Mouse (Mus musculus) spleen, adult 2 months (tissue): ENCODE measurements at regions not wholly inside any gene's neighbourhood (a gene's known extent, or its start where the extent isn't known, plus 50 kb on each side); places are given as distances from the start of the nearest gene placed in this dataset.
A peak's percentile ranks its signal among the peaks of the same experiment; 100 is the strongest.

Source experiments
- DNase-seq, 2 experiments: peaks; one replicate each; pipeline versions ENCODE4 v3.0.0 to v3.0.0-alpha.2; 2012 to 2021; ENCODE audit warnings: low spot score in 2 of 2, low read depth in 1 of 2
- H3K27ac ChIP-seq: fragments of 200-500 bp; 2 replicates; pipeline ENCODE4 v1.5.1; 2012; ENCODE audit warnings: low read length, inconsistent platforms; ENCODE audit not compliant: insufficient read depth
- H3K27me3 ChIP-seq: fragments of 200-500 bp; 2 replicates; pipeline ENCODE4 v1.6.1; 2012; ENCODE audit warnings: mild to moderate bottlenecking, moderate library complexity, low read length, inconsistent platforms; ENCODE audit not compliant: control insufficient read depth, insufficient read depth
- H3K36me3 ChIP-seq: fragments of 200-500 bp; 2 replicates; pipeline ENCODE4 v1.6.1; 2012; ENCODE audit warnings: mild to moderate bottlenecking, low read length, inconsistent platforms; ENCODE audit not compliant: control insufficient read depth, insufficient read depth
- H3K4me1 ChIP-seq: fragments of 200-500 bp; 2 replicates; pipeline ENCODE4 v1.6.1; 2011; ENCODE audit warnings: inconsistent platforms; ENCODE audit not compliant: control insufficient read depth, insufficient read depth, insufficient read length
- H3K4me3 ChIP-seq: fragments of 200-500 bp; 2 replicates; pipeline ENCODE4 v1.5.1; 2011; ENCODE audit warnings: mild to moderate bottlenecking, inconsistent platforms; ENCODE audit not compliant: insufficient read depth, insufficient read length; ENCODE audit errors: extremely low read depth
- CTCF ChIP-seq: fragments of 200-500 bp; IDR thresholded peaks from 2 replicates; pipeline ENCODE4 v1.5.1; 2011; ENCODE audit warnings: mild to moderate bottlenecking, inconsistent platforms; ENCODE audit not compliant: insufficient read depth, insufficient read length, insufficient replicate concordance; ENCODE audit errors: extremely low read depth
- POLR2A ChIP-seq: fragments of 200-500 bp; IDR thresholded peaks from 2 replicates; pipeline ENCODE4 v1.6.1; 2011; ENCODE audit warnings: low read depth, low read length, inconsistent platforms
- WGBS: fragments of 180-500 bp; shearing (Covaris S2); methylation state at CpG from one replicate; pipeline ENCODE4 v1.1.7; 2018; 5-methylcytosine and 5-hydroxymethylcytosine counted together

DNA sequence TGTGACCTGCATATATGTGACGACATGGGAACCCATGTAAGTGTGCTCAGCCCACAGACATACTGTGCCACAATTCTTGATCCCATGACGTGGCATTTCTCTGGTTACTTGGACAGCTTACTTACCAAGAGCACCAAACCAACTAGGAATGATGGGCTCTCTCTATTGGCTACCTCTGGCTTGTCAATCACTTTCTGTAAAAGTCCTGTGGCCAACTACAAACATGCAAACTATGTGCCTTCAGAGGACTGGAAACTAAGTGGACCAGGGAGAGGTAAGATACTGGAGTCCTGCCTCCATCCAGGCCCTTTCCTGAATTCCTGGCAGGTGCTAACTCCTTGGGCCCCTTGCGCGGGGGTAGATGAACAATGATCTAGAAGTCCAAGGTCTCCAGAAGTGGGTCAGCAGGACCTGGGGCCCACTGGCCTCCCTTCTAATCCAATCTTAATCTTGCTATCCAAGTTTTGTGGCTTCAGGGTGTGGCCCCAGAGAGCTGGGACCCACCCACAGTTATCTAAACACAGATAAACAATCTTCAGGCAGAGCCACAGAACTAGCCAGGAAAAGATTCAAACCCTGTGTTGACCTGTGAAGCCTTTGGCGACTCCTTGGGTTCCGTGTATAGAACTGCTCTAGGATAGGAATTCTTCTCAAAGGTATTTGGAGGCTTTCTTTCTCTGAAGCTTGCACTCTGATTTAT, 163.7 kb upstream of the Spdye4c start:
- no peak for DNase-seq
- Histone ChIP-seq H3K27me3 (no peaks in the 10 kb centered on the region), H3K4me1 (peaks cover 2% of the 10 kb centered on the region; the same call in 1 of the 2 replicates), H3K4me3 (no peak overlapping the region), H3K36me3 (no peaks in the 10 kb centered on the region), H3K27ac (no peak overlapping the region)
- TF ChIP-seq CTCF, result no peak
- no peak for TF ChIP-seq POLR2A
- 84% methylated on average over 6 of the region's 6 CpGs for WGBS

DNA sequence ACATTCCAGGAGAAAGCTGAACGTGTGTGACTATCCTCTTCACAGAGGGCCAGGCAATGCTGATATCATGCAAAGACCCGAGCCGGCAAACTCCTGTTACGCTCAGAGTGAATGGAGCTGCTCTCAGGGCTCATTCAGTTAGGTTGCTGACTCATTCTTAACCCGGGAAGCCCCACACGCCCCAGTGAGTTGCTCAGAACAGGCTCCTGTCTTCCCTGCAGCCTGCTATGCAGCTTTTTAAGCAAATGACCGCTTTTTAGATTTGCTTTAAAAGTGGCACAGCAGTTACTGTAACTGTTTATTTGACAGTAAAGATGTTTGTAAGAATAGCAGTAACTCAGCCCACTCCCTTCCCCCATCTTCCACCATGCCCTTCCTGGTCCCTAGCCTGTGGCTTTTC, 162.9 kb upstream of the Spdye4c start:
- Histone ChIP-seq H3K4me3 (peak overlapping the region; percentile 53), H3K27me3 (no peaks in the 10 kb centered on the region), H3K4me1 (peaks cover 2% of the 10 kb centered on the region; the same call in 1 of the 2 replicates), H3K27ac (peak overlapping the region; percentile 76), H3K36me3 (no peaks in the 10 kb centered on the region)
- DNase-seq, result no peak
- 6% methylated on average over 7 of the region's 7 CpGs for WGBS
- TF ChIP-seq POLR2A (no peak), CTCF (no peak)

DNA sequence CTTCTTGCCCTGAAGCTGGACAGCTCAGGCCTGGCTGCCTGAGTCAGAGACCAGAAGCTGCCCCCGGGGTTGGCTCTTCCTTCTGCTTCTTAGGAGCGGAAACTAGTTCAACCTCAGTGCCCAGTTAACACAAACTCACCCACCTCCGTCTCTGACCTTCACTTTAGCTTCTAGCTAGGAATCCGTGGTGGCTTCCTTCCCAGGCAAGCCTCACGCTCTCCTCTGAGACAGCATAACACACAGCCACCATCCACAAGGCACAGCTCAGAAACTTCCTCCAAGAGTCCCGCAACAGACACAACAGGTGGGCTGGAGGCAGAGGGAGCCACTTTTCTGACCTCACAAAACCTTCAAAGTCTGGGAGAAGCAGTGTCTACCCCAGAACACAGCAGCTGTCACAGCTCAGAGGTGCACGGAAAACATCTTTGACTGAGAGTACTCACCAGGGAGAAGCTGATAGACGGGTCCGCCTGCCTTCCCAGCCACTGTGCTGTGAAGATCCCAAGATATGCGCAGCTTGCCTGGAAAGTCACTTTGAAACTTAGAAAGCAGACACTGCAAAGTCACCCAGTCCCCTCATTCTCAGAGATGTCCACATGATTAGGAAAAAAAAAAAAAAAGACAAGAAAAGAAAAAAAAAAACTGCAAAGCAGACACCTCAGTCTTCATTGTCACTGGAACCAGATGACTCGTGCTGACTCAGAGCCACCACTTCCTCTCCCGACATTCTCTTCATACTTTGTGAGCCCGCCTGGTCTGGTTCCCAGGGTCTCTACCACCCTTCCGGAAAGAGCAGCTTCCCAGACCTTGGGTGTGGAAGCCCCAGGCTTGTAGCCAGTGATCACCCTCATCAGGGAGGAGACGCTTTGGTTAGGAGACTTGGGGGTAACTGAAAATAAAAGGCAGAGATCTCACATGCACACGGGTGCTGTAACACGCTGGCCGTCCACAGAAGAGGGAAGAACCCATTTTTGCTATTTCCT, 162.1 kb upstream of the Spdye4c start:
- DNase-seq, result peak in 1 of 2 experiments; percentile 26
- no peaks in the 10 kb centered on the region for H3K36me3 ChIP-seq
- no peak for TF ChIP-seq POLR2A
- no peak for TF ChIP-seq CTCF
- H3K27ac ChIP-seq, result peak overlapping the region; percentile 83
- H3K4me1 ChIP-seq, result peaks cover 2% of the 10 kb centered on the region; the same call in 1 of the 2 replicates
- WGBS, result 2% methylated on average over 18 of the region's 18 CpGs
- H3K27me3 ChIP-seq, result no peaks in the 10 kb centered on the region
- peak overlapping the region; percentile 55 for H3K4me3 ChIP-seq

DNA sequence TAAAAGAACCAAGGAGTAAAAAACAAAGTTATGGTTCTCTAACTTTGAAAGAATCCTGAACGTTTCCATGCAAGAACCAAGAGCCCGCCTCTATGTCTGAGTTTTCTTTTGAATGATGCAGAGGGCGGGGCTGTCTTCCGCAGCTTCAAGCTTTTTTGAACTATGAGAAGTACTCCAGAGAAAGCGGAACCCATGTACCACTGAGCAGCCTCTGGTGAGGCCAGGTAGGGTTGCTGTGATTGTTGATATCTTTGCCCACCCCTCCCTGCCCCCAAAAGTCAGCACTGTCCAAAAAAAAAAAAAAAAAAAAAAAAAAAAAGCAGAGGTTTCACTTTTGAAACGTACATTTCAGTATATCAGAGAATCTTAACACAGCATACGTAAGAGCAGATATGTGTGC, 161.2 kb upstream of the Spdye4c start:
- Histone ChIP-seq H3K27ac (no peak overlapping the region), H3K4me3 (no peak overlapping the region), H3K27me3 (no peaks in the 10 kb centered on the region), H3K4me1 (peaks cover 2% of the 10 kb centered on the region; the same call in 1 of the 2 replicates), H3K36me3 (no peaks in the 10 kb centered on the region)
- TF ChIP-seq CTCF, result no peak
- TF ChIP-seq POLR2A, result no peak
- peak in 1 of 2 experiments; percentile 20 for DNase-seq
- 8% methylated on average over 7 of the region's 7 CpGs for WGBS

DNA sequence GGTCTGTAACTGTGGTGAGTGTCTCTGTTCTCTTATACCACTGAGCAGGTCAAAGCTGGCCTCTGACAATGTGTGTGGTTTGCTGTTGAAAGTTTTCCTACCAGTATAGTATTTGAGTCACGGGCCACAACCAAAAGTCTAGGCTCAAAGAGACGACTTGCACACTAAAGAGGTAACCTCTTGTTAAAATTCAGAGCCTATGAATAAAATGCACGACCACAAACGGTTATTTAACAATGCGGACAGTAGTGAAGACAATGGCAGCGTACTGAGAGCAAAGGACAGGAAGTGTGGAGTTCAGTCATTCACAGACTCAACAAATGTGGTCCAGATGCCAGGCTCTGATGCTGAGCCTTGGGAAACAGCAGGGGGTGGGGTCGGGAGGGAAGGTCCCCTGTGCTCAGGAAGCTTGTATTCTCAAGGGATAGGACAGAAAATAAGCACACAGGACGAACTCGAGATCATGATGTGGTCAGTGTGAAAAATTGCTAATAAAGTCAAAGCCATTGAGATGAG, 160.2 kb upstream of the Spdye4c start:
- TF ChIP-seq POLR2A (no peak), CTCF (no peak)
- Histone ChIP-seq H3K4me1 (peaks cover 2% of the 10 kb centered on the region; the same call in 1 of the 2 replicates), H3K4me3 (no peak overlapping the region), H3K27me3 (no peaks in the 10 kb centered on the region), H3K36me3 (no peaks in the 10 kb centered on the region), H3K27ac (no peak overlapping the region)
- WGBS, result 61% methylated on average over 9 of the region's 9 CpGs
- no peak for DNase-seq

DNA sequence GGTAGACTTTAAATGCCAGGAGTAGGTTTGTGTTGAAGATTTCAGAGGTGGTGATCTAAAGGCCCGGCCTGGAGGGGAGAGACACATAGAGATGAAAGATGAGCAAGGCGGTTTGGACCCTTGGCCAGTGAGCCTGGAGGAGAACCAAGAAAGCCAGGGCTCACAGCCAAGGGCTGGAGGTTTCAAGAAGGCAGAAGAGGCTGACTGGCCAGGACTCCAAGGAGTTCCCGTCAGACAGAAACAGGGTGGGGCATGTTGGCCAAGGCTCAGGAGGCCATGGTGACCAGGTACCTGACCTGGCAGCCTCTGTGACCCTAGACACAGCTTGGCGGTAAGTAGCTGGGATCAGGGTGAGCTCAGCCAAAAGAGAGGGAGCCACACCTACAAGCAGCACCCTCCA, 159.3 kb upstream of the Spdye4c start:
- no peak overlapping the region for H3K27ac ChIP-seq
- WGBS, result 85% methylated on average over 4 of the region's 4 CpGs
- TF ChIP-seq CTCF (no peak), POLR2A (no peak)
- no peaks in the 10 kb centered on the region for H3K27me3 ChIP-seq
- H3K36me3 ChIP-seq, result no peaks in the 10 kb centered on the region
- no peak for DNase-seq
- H3K4me3 ChIP-seq, result no peak overlapping the region
- H3K4me1 ChIP-seq, result peaks cover 2% of the 10 kb centered on the region; the same call in 1 of the 2 replicates

DNA sequence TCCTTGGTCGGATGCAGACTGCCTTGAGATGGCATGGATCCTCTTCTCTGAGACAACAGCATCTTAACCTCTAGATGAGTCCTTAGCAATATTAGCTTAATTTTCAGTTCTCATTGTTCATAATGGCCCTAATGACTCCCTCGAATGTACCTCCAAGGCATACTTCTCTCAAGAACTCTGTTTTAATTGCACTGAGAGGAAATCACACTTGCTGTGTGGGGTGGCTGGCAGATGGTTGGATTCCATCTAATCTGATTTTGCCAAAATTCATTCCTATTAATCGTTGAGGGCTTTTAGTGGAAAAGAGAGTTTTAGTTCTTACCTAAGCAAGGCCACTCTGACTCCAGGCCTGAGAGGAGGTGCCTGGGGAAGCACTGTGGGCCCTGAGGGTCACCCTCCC, 158.3 kb upstream of the Spdye4c start:
- H3K4me1 ChIP-seq, result peaks cover 2% of the 10 kb centered on the region; the same call in 1 of the 2 replicates
- no peak overlapping the region for H3K27ac ChIP-seq
- WGBS, result 83% methylated on average over 3 of the region's 3 CpGs
- H3K4me3 ChIP-seq, result no peak overlapping the region
- TF ChIP-seq CTCF (no peak), POLR2A (no peak)
- DNase-seq, result no peak
- H3K36me3 ChIP-seq, result no peaks in the 10 kb centered on the region
- no peaks in the 10 kb centered on the region for H3K27me3 ChIP-seq
